Mouse (Mus musculus): ENCODE data around the gene Spata22.
"Not testable (repeated sequence)": the region's sequence is repeated elsewhere in the genome, so short reads cannot be mapped to it uniquely, and the experiment has no call there.

GRCm38 (mm10) chr11:73318581-73318980 is 11.0 kb upstream of the Spata22 start:
- TF ChIP-seq CTCF (conservative IDR thresholded peaks at IDR 0.05; ENCODE audit: low read length); POU5F1 (IDR thresholded peaks at IDR 0.05; ENCODE audit: borderline replicate concordance, low read length): not testable (repeated sequence)
- peak; percentile 61; the same call in 1 of the 2 replicates for TF ChIP-seq NANOG (IDR thresholded peaks at IDR 0.05; ENCODE audit: borderline replicate concordance, low read length)
